Mouse (Mus musculus) layer of hippocampus, adult 9-11 months (tissue): ENCODE measurements at regions not wholly inside any gene's neighbourhood (a gene's known extent, or its start where the extent isn't known, plus 50 kb on each side); places are given as distances from the start of the nearest gene placed in this dataset.

Source experiments
- DNase-seq: peaks from one replicate; pipeline ENCODE4 v3.0.0; 2022

GRCm38 (mm10) chr7:54333142-54333541 lies 502.2 kb upstream of the Luzp2 start:
- DNase-seq: no peak

DNA sequence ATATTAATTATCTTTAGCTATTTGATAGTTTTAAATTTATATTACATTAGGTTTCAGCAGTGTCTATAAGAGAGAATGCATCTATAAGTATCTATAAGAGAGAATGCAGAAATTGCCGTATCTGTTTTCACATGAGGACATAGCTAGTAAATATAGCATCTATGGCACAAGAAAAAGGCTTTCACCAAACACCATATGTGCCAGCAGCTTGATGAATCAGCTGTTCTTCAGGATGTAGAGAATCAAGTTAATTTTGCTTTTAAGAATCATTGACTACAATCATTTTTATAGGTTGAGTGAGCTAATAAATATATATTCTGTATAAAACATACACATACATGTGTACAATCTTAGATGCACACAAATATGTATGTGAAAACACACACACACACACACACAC lies 500.4 kb upstream of the Luzp2 start:
- peak; percentile 21 for DNase-seq

GRCm38 (mm10) chr7:54340532-54340931 lies 494.8 kb upstream of the Luzp2 start:
- peak; percentile 18 for DNase-seq
